Mouse (Mus musculus) limb, embryonic 10.5 days (tissue): ENCODE results near the gene Nek2. TPM values are rescaled to one million over a fixed set of nuclear protein-coding genes. Genes with fewer than 3 reads are reported as not detected.
A peak's percentile ranks its signal among the peaks of the same experiment; 100 is the strongest.

Experiments used
- DNase-seq: peaks from one replicate; pipeline ENCODE4 v3.0.0-alpha.2; 2017; ENCODE audit warnings: low spot score
- H3K27ac ChIP-seq: fragments of 300-500 bp; sonication (generic); 2 replicates; pipeline ENCODE4 v1.5.1; 2016; ENCODE audit warnings: mild to moderate bottlenecking
- H3K27me3 ChIP-seq: fragments of 300-500 bp; sonication (generic); 2 replicates; pipeline ENCODE4 v1.6.1; 2016; ENCODE audit warnings: low read depth, mild to moderate bottlenecking; ENCODE audit not compliant: poor library complexity, severe bottlenecking
- H3K36me3 ChIP-seq: fragments of 300-500 bp; sonication (generic); 2 replicates; pipeline ENCODE4 v1.6.1; 2016; ENCODE audit warnings: mild to moderate bottlenecking, moderate library complexity
- H3K4me1 ChIP-seq: fragments of 300-500 bp; sonication (generic); 2 replicates; pipeline ENCODE4 v1.6.1; 2016
- H3K4me3 ChIP-seq: fragments of 300-500 bp; sonication (generic); 2 replicates; pipeline ENCODE4 v1.5.1; 2016; ENCODE audit warnings: mild to moderate bottlenecking, moderate library complexity
- H3K9me3 ChIP-seq: fragments of 300-500 bp; sonication (generic); replicated peaks from 2 replicates; pipeline ENCODE4 v1.6.1; 2016; ENCODE audit warnings: mild to moderate bottlenecking
- WGBS: fragments of 180-500 bp; shearing (Covaris S2); methylation state at CpG from one replicate; pipeline ENCODE4 v1.1.7; 2016; 5-methylcytosine and 5-hydroxymethylcytosine counted together
- polyA plus RNA-seq: library from polyadenylated mRNA; unstranded; fragments of >200 nt; fragmentation: Nextera tagmentation; extraction: Ambion mirVana; gene quantifications from 2 replicates; pipeline ENCODE4 v1.2.1, GENCODE M21; 2016

Nek2 gene
- polyA plus RNA-seq, 1 experiment from 2014 or later: 68.0 TPM

GRCm38 (mm10) chr1:191877681-191878080 lies 56.4 kb downstream of the Nek2 start:
- DNase-seq: no peak
- Histone ChIP-seq H3K4me3 (no peak overlapping the region), H3K27me3 (no peaks in the 10 kb centered on the region), H3K4me1 (peaks cover 12% of the 10 kb centered on the region), H3K36me3 (no peaks in the 10 kb centered on the region), H3K27ac (peak overlapping the region; percentile 46), H3K9me3 (no peaks in the 10 kb centered on the region)
- 51% methylated on average over 10 of the region's 10 CpGs for WGBS

GRCm38 (mm10) chr1:191878518-191878921 lies 57.3 kb downstream of the Nek2 start:
- WGBS: 92% methylated on average over 4 of the region's 4 CpGs
- Histone ChIP-seq H3K27ac (no peak overlapping the region), H3K36me3 (no peaks in the 10 kb centered on the region), H3K4me1 (peaks cover 12% of the 10 kb centered on the region), H3K27me3 (no peaks in the 10 kb centered on the region), H3K4me3 (no peak overlapping the region), H3K9me3 (no peaks in the 10 kb centered on the region)
- DNase-seq: no peak

DNA sequence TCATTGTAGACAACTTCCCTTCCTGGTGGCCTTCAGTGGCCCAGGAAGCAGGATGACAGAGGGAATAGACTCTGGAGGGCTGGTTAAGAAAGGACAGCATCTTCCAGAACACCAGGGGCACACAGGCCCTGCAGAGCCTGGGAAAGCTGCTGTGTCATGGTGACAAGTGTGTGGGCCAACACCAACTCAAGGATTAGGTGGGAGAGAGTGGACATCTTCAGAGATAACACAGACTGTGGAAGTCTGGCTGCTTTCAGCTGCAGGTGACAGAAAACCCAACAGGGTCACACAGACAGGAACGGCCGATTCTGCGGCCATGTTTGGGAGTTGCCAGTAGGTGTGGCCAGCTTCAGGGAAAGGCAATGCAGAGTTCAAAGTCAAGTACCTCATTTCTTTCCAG lies 59.0 kb downstream of the Nek2 start:
- Histone ChIP-seq H3K4me1 (peaks cover 12% of the 10 kb centered on the region), H3K4me3 (no peak overlapping the region), H3K27ac (no peak overlapping the region), H3K9me3 (no peaks in the 10 kb centered on the region), H3K27me3 (no peaks in the 10 kb centered on the region), H3K36me3 (no peaks in the 10 kb centered on the region)
- no peak for DNase-seq
- WGBS: 89% methylated on average over 3 of the region's 3 CpGs

GRCm38 (mm10) chr1:191880921-191881609 lies 59.8 kb downstream of the Nek2 start:
- no peak for DNase-seq
- Histone ChIP-seq H3K9me3 (no peaks in the 10 kb centered on the region), H3K4me3 (no peak overlapping the region), H3K27ac (no peak overlapping the region), H3K36me3 (no peaks in the 10 kb centered on the region), H3K4me1 (peaks cover 12% of the 10 kb centered on the region), H3K27me3 (no peaks in the 10 kb centered on the region)
- WGBS: 72% methylated on average over 8 of the region's 8 CpGs

DNA sequence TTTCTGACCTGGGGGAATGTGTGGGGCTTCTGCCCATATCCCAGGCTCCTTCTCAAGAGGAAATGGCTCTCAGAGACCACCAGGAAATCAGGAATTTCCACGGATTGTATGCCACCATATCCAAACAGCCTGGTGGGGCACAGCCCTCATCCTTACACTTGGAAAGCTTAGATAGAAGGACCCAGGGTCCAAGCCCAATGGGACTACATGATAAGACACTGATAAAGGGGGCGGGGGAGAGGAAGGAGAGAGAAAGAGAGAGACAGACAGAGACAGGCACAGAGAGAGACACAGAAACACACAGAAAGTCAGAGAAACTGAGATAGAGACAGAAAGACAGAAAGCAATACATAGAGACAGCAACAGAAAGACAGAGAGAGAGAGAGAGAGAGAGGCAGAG lies 60.4 kb downstream of the Nek2 start:
- WGBS: 69% methylated on average over 2 of the region's 2 CpGs
- no peak overlapping the region for H3K27ac ChIP-seq

More for the DNA sequence above, 60.4 kb downstream of the Nek2 start:
- DNase-seq: no peak
- no peaks in the 10 kb centered on the region for H3K27me3 ChIP-seq
- H3K36me3 ChIP-seq: no peaks in the 10 kb centered on the region
- H3K9me3 ChIP-seq: no peaks in the 10 kb centered on the region
- peaks cover 12% of the 10 kb centered on the region for H3K4me1 ChIP-seq
- H3K4me3 ChIP-seq: no peak overlapping the region

Other genes with a start within 250 kb of the Nek2 start
- gene Dtl, start 245.9 kb upstream of the Nek2 start, polyA plus RNA-seq: 83.0 and 92.7 TPM in 2 replicates
- 78.5 and 85.3 TPM in 2 replicates for gene Ints7, start 245.8 kb upstream of the Nek2 start, polyA plus RNA-seq
- 28.2 and 29.4 TPM in 2 replicates for gene Lpgat1, start 103.6 kb upstream of the Nek2 start, polyA plus RNA-seq
- 1.5 and 2.1 TPM in 2 replicates for gene Slc30a1, start 85.3 kb downstream of the Nek2 start, polyA plus RNA-seq
- gene Rd3, start 155.9 kb downstream of the Nek2 start, polyA plus RNA-seq: 0.06 TPM in 1 of 2 replicates, not detected in the other